Mouse (Mus musculus): ENCODE measurements at regions not wholly inside any gene's neighbourhood (a gene's known extent, or its start where the extent isn't known, plus 50 kb on each side); places are given as distances from the start of the nearest gene placed in this dataset.
A peak's percentile ranks its signal among the peaks of the same experiment; 100 is the strongest.

GRCm38 (mm10) chr5:96936239-96936638 is 61.2 kb upstream of the Bmp2k start:
- Histone ChIP-seq H3K36me3 (no peaks in the 10 kb centered on the region), H3K9me3 (no peaks in the 10 kb centered on the region), H3K27me3 (no peaks in the 10 kb centered on the region), H3K4me3 (no peak overlapping the region), H3K9ac (no peak overlapping the region), H3K27ac (no peak overlapping the region), H3K4me2 (no peak overlapping the region), H3K4me1 (peaks cover 15% of the 10 kb centered on the region)
- ATAC-seq (ENCODE audit: borderline replicate concordance, extremely low read depth, low FRiP score, low TSS enrichment): no peak
- WGBS: 63% methylated on average over 3 of the region's 3 CpGs

- H3K36me3 ChIP-seq: no peaks in the 10 kb centered on the region
- peaks cover 19% of the 10 kb centered on the region for H3K4me1 ChIP-seq
- no peaks in the 10 kb centered on the region for H3K27me3 ChIP-seq
- no peaks in the 10 kb centered on the region for H3K9me3 ChIP-seq
- no peak for ATAC-seq (ENCODE audit: borderline replicate concordance, extremely low read depth, low FRiP score, low TSS enrichment)
- WGBS: 80% methylated on average over 11 of the region's 11 CpGs
- H3K27ac ChIP-seq: no peak overlapping the region
- H3K4me3 ChIP-seq: no peak overlapping the region
- no peak overlapping the region for H3K9ac ChIP-seq
- H3K4me2 ChIP-seq: no peak overlapping the region
These were observed 58.8 kb upstream of the Bmp2k start for GRCm38 (mm10) chr5:96938718-96939117.

- WGBS: 50% methylated on average over 1 of the region's 1 CpGs
- no peak overlapping the region for H3K9ac ChIP-seq
These were observed 58.2 kb upstream of the Bmp2k start for GRCm38 (mm10) chr5:96939273-96939672.

GRCm38 (mm10) chr5:96940170-96941086 is 57.1 kb upstream of the Bmp2k start:
- Histone ChIP-seq H3K27me3 (no peaks in the 10 kb centered on the region), H3K4me2 (no peak overlapping the region; the same call in 1 of the 2 replicates), H3K4me1 (peaks cover 19% of the 10 kb centered on the region), H3K9ac (no peak overlapping the region), H3K36me3 (no peaks in the 10 kb centered on the region), H3K9me3 (no peaks in the 10 kb centered on the region), H3K27ac (peak overlapping the region; percentile 37; the same call in 1 of the 2 replicates), H3K4me3 (no peak overlapping the region)
- 69% methylated on average over 12 of the region's 12 CpGs for WGBS
- 0 out of 2 replicates have a peak, but pooled peaks have one; percentile 49 for ATAC-seq (ENCODE audit: borderline replicate concordance, extremely low read depth, low FRiP score, low TSS enrichment)

More at GRCm38 (mm10) chr5:96939273-96939672, 58.2 kb upstream of the Bmp2k start:
- Histone ChIP-seq H3K4me2 (no peak overlapping the region), H3K27me3 (no peaks in the 10 kb centered on the region), H3K4me3 (no peak overlapping the region), H3K4me1 (peaks cover 19% of the 10 kb centered on the region), H3K9me3 (no peaks in the 10 kb centered on the region), H3K27ac (no peak overlapping the region), H3K36me3 (no peaks in the 10 kb centered on the region)
- no peak for ATAC-seq (ENCODE audit: borderline replicate concordance, extremely low read depth, low FRiP score, low TSS enrichment)

GRCm38 (mm10) chr5:96941087-96941468 is 56.4 kb upstream of the Bmp2k start:
- Histone ChIP-seq H3K4me2 (no peak overlapping the region; the same call in 1 of the 2 replicates), H3K27me3 (no peaks in the 10 kb centered on the region), H3K9me3 (no peaks in the 10 kb centered on the region), H3K4me3 (no peak overlapping the region), H3K9ac (no peak overlapping the region), H3K27ac (peak overlapping the region; percentile 37; the same call in 1 of the 2 replicates), H3K36me3 (no peaks in the 10 kb centered on the region), H3K4me1 (peaks cover 19% of the 10 kb centered on the region)
- peak; percentile 70; the same call in 1 of the 2 replicates for ATAC-seq (ENCODE audit: borderline replicate concordance, extremely low read depth, low FRiP score, low TSS enrichment)
- WGBS: 26% methylated on average over 7 of the region's 7 CpGs

GRCm38 (mm10) chr5:96941518-96941917 is 56.0 kb upstream of the Bmp2k start:
- H3K27ac ChIP-seq: peak overlapping the region; percentile 37; the same call in 1 of the 2 replicates
- no peak overlapping the region for H3K9ac ChIP-seq
- WGBS: 88% methylated on average over 2 of the region's 2 CpGs
- H3K9me3 ChIP-seq: no peaks in the 10 kb centered on the region
- ATAC-seq (ENCODE audit: borderline replicate concordance, extremely low read depth, low FRiP score, low TSS enrichment): no peak
- no peak overlapping the region for H3K4me3 ChIP-seq
- no peak overlapping the region for H3K4me2 ChIP-seq
- H3K27me3 ChIP-seq: no peaks in the 10 kb centered on the region
- H3K4me1 ChIP-seq: peaks cover 19% of the 10 kb centered on the region
- no peaks in the 10 kb centered on the region for H3K36me3 ChIP-seq
